Mouse (Mus musculus): ENCODE measurements around the gene Spen. TPM values are rescaled to one million over a fixed set of nuclear protein-coding genes. Genes with fewer than 3 reads are reported as not detected.

Spen gene
- total RNA-seq, 2 experiments from 2014 or later = 27.0 to 28.6 TPM

DNA sequence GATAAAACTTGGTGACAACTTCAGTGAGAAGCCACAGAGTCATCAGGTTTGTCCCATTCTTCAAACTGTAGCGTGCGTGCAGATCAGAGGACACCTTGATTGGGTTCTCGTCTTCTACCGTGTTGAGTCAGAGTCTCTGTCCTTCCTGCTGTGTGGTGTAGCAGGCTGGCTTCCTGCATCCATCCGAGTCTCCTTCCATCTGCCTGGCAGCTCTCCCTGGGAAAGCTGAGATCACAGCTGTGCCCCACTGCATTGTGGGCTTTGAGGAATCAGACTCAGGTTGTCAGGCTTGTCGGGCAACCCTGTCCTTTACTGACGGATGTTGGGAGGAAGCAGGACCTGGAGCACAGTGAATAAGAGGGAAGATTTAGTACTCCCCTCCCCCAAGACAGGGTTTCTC, 92.2 kb downstream of the Spen start:
- no peak for DNase-seq

DNA sequence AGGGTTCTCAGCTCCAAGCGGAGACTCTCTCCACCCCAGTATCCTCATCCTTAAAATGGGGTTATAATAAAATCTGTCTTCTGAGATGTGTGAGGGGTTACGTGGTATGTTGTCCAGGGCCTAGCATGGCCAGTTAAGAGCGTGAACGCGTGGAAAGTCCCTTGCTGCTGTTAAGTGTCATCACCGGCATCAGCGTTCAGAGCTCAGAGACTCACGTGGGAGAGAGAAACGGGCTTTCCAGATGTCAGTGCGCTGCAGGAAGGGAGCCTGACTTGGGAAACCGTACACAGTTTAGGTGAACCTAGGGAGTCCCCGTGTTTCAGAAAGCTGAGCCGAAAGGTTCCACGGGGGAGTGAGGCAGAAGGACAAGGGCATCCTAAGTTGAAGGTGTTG, 93.1 kb downstream of the Spen start:
- DNase-seq = no peak

DNA sequence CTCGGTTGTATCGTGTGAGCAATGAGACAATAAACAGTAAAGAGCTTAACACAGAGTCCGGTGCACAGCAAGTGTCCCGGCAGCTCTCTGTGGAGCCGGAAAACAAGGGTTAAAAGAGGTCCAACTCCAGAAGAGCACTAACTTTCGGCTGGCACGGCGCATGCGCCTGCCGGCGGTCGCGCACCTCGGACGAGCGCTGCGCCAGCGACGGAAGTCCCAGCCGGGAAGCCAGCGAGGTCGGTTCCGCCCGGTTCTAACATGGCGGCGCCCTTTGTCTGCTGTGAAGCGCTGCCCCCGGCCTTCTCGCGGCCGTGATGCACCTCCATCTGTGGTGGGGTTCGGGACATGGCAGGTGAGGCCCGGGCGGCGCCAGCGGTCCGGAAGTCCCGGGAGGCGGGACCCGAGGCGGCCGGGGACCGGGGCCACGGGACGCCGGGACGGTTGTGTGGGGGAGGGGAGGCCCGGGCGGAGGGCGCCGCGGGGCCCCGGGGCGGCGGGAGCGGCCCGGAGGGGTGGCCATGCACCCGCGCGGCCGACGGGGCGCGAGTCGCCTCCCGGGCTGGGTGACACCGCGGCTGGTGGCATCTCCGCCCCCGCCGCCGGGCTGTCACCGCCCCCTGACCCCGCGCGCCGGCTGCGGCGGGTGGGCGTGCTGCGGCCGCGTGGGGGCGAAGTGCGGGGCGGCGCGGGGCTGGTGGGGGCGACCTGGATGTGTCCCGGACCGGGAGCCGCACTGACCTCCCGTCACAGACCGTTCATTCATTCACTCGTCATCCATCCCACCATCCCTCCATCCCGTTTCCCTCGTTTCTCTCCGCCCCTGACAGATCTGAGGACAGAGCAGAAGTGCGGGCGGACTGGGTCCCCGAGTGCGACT, 93.7 kb downstream of the Spen start, which contains the start of gene Zbtb17:
Zbtb17 (plus strand) TSS at position 204 of the 877 bp plus-strand sequence.
- peak; percentile 92 to 93 for DNase-seq

DNA sequence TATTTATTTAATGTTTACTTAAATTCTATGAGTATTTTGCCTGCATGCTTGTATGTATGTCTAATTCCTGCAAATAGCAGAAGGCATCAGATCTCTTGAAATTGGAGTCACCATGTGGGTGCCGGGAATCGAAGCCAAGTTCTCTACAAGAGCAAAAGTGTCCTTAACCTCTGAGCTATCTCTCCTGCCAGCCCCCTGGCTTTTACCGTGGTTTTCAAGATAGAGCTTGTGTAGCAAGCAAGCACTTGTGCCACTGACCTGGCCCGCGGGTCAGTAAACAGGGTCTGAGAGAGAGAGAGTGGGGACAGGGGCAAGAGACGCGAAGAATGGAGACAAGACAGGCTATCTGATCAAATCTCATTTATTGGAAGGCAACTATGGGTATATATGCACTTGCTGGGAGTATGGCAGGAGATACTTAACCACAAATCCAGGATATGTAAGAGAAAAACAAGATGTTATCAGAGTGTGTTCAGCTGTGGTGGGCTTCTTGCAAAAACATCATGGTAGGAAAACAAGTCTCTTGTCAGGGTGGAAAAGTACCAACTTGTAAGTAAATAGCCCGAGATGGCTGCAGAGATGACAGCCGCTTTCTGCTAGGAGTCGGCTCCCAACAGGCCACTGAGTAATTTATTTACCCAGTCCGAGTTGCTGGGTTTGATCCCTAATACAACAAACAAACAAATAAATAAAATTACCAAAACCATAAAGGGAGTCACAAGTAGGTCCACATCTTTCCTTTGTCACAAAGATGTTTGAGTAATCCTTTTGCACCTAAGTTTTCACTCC, 94.6 kb downstream of the Spen start:
- DNase-seq = no peak

DNA sequence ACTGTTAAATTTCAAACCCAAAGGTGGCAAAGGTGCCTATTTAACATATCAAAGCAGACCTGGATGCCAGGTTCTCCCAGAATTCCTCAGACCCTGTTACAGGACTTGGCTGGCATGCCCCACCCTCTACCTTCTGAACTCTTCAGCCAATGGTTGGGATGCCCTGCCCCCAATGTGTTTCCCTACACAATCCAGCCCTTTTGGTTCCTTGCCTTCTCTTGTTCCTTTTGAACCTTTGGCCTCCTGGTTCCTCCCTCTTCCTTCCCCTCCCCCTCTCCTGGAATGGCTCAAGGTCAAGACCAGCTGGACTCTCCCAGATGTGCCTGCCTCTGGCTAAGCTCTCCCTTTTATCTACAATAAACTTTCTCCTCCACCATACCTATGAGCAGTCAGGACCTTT, 97.5 kb downstream of the Spen start:
- DNase-seq = no peak

DNA sequence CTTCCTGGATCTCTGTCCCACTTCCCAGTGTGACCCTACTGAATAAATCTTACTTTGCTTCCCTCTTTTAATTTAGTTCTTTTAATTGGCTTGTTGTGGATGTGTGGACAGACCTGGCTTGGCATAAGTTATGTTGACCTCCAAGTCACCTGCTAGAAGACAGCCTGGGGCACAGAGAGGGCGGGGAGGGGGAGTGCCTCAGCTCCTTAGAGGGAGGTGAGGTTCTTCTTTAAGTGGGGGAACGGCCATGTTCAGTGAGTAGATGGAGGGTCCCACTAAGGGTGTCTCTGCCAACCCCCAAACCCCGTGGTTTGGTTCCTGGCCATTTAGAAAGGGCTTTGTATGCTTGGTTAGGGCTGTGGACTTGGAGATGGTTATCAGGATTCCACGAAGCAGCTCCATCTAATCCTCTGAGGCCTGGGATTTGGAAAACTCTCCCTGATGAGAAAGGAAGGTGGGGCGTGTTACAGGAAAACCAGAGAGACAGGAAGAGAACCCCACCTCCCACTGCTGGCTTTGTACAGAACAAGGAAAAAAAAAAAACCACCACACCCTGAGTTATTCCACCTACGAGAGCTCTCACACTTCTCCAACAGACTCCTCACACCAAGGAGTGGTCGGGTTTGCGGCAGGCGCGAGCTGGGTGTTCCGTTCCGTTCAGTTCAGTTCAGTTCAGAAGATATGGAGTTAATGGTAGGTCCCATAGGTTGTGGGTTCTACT, 99.2 kb downstream of the Spen start:
- peak in 1 of 2 experiments; percentile 63 for DNase-seq

DNA sequence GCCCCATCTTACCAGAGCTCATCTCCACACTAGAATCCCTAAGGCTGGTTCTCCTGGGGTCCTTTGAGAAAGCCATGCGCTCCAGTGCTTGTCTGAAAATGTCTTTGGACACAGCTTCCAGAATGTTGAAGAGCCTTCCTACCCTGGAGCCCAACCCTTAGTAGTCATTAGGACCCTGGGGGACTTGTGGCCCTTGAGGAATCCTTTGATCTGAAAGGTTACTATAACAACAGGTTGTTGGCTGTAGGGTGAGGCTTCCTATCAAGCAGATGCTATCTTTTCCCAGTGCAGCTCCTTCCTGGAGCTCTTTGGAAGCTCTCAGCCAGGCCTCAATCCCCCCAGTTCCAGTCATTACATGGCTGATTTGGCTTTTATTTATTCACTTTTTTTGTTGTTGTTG, 102.4 kb downstream of the Spen start, which contains the start of gene Srarp:
Srarp (minus strand) TSS at position 132 of the 400 bp plus-strand sequence.
- peak in 1 of 2 experiments; percentile 43 for DNase-seq

DNA sequence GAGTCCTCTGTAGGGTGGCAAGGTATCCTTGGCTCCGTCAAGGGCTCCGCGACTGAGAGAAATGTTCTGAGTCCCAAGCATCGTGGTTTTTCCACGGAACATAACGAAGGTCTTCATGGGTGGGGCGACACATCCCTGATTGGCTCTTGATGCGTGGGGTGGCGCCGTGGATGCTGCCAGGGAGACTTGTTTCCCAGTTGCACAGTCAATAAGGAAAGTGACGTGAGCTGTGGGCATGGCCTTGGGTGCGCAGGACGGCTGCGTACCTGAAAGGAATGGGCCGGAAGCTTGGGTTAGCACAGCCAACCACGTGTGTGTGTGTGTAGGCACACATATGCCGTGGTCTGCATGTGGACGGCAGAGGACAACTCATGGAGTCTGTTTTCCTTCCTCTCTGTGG, 105.2 kb downstream of the Spen start:
- no peak for DNase-seq

DNA sequence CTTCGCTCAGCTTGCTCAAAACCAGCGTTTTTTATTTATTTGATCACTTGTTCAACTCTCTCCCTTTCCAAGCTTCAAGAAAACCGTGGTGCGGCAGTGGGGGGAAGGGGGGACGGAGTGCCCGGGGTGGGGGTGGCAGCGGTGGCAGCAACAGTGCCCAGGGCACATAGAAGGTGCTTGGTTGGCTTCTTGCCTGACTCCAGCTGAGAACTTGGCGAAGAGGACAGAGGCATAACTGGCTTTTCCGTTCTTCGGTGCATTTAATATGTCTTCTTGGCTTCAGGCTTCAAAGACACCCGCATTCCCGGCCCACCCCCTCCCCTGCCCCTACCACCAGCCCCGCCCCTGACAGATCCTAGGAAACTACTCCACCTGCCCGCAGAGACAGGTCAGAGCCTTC, 105.7 kb downstream of the Spen start:
- DNase-seq = no peak

DNA sequence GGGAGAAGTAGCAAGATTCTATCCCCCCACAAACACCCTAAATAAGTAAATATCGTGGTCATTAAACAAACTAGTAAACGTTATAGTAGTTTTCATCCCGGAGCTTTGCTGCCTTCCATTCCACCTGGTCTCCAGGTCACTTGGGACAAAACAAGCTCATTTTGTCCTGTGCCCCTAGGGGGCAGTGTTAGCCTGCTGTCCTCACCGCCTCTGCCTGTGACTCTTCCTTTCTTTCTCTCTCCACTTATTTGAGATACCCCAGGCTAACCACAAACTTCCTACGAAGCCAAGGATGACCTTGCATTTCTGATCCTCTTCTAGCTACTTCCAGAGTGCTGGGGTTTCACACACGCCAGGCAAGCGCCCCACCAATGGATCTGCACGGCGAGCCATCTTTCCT, 107.4 kb downstream of the Spen start:
- DNase-seq = peak; percentile 75 to 88

DNA sequence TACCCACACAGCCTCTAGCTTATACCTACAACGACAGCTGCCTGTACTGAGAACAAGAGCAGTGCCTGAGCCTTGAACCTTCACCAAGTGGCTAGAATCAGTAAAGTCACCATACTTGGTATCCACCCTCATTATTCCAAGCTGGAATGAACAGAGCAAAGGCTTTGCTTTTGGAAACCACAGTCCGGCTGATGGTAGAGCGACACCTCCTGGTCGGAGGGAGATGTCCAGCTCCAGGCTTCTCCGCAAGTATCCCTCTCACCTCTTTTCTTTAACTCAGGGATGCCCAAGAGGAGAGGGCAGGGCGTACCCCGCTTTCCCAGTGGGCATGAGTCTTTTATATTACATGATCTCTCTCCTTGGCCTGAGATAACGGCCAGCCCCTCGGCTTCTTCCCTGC, 108.5 kb downstream of the Spen start:
- peak in 1 of 2 experiments; percentile 61 for DNase-seq

DNA sequence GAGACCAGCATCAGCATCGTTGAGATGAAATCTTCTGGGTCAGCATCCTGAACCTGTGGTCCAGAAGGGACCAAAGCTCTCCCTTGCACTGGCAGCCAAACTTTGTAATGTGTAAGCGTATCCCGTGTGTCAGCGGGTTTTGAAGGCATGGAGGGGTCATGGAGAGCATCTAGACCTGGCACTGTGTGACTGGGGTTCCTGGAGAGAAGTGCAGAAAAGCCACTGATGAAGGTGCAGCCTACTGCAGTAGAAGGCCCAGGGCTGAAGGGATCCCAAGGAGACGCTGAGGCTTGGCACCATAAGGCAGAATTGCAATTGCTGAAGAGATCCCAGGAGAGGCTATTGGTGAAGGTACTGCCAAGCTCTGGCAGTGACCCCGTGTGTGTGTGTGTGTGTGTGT, 109.0 kb downstream of the Spen start:
- no peak for DNase-seq

DNA sequence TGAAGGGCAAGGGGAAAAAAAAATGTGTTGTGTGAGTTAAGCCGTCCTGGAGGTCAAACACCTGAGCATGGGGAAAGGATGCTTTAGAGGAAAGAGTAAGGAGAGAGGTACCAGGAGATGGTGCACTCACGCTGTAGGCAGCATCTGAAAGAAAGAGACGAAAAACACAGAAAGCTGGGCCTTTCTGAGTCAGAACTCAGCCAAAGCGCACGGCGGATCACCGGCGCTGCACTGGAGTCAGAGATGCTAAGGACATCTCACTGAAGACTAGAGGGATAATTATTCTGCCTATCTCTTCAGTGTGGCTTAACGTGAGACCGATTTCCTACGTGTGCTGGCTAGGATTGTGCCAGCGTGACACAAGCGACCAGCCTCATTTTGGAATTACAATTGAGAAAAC, 110.5 kb downstream of the Spen start:
- DNase-seq = no peak

DNA sequence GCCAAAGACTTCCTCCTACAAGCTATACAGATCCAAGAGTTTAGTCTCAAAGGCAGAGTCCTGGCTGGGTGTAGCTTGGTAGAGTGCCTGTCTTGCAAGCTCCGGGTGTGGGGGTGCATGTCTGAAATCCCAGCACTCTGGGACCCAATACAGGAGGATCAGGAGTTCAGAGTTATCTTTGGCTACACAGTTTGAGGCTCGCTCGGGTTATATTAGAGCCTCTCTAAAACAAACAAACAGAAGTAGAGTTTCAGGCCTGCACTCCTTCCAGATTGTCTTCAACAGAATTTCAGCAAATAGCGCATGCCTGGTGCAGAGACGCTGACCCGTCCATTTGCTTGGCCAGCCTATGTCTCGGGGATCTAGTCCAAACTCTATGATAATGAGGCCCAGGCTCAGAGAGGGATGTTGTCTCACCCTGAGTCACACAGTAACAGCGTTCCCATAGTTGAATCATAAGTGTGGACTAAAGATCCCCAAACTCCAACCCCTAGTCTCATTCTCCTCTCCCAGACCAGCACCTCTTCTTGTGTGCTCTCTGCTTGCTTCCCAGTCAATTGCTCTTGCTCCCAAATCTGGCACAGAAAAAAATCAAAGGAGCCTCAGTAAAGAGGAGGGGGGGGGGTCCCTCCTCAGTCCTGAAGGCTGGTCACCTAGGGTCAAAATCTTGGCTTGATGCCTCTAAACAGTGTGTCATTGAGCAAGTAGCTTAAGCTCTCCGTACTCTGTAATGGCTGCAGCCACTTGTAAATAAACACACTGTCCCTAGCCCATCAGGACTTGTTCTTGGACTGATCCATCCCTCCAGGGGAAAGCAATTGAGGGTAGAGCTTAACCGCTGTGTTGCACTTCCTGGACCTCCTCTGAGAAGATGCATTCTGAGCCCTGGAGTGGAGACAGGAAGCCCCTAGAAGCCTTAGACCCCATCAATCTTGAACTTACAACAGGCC, 111.3 kb downstream of the Spen start:
- DNase-seq = peak; percentile 55 to 59

DNA sequence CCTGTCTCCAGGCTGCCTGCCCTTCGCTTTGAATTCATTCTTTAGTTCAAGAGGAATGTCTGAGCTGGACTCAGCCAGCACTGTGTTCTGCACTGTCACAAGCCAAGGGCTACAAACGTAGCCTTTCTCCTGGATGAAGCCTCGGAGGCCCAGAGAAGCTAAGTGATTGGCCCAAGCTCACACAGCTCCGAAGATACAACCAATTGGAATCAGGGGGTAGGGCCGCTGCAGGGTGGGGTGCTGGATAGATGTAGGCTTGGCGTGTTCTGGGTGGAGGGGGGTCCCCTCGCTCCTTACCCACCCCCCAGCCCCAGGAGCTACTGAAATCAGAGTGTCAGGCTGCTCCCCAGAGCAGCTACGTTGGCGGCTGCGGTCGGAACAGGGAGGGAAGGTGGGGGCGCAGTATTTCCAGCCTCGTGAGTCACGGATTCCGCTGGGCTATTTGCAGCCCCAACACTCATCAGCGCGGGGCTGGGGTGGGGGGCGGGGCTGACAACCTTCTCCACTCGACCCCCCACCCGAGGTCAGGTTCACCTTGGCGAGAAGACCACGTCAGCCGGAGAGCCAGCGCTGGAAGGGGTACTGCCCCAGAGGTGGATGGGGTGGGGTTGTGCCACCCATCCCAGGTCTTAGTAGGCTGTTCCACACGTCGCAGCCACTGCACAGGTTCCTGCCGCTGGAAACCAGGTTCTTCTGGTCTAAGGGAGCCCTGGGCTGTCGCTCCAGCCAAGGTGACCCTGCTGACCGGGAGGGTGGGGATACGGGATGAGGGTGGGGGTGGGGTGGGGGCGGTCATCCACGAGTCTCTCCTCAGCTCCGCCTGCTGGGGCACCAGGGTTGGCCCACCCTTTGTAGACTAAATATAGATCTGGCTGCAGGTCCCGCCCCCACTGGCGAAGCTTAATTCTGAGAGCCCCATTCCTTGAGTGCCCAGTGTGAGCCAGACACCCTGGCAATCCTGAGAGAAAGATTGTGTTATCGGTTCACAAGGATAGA, 112.6 kb downstream of the Spen start:
- peak; percentile 82 to 84 for DNase-seq

DNA sequence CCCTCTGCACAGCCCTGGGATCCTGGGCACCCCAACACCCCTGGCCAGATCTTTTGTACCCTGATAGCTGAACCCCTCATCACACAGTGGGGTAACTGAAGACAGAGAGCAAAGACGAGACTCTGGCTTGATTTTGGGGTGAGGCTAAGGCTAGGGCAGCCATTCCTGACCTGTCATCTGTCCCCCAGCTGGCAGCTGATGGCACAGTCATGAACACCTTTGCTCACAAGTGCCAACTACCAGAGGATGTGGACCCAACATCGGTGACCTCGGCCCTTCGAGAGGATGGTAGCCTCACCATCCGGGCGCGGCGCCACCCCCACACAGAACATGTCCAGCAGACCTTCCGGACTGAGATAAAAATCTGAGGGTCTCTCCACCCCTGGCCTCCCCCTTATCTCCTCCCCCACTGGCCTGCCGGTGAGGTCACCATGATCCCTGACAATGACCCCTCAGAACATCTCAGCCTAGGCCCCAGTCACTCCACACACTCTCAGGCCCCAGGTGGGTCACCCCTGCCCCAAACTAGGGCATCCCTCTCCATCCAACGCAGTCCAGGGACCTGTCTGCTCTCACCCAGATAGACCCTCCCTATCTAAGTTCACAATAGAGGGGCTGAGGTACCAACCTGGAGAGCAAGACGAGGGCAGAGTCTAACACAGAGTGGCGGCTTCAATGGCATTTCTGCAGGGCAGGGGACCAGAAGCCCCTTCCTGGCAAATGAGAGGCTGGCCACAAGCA, 114.5 kb downstream of the Spen start:
- peak in 1 of 2 experiments; percentile 33 for DNase-seq

DNA sequence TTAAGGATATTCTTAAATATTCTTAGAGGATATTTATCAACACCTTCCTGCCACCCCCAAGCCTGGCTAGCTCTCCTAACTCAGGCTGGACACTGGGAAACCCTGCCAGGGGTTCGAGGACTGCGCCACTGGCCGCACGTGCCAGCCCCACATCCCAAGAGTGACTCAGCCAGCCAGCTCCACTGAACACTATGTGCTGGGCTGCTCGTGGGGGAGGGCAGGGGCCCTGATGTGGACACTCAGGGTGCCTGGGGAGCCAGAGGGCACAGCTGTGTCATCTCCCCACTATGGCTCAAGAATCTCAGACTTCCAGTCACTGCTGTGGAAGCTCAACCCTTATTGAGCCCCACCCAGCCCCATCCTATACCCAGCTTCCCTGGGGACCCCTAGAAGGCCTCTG, 115.1 kb downstream of the Spen start:
- peak; percentile 68 to 69 for DNase-seq

DNA sequence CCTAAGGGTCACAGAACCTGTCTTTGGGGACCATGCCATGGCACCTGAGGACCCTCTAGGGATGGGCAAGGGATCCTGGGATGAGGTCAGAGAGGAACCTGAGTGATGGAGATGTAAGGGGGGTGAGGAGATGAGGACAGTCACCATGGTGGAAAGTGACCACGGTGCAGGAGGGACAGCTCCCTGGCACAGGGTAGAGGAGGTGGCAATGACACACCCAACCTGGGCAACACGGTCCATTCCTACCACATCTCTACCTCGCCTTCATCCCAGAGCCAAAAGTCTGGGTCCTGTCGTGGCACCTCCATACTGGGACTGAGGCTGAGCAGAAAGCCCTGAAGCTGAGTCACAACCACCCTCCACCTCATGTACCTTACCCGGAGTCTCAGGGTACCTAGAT, 115.6 kb downstream of the Spen start:
- peak in 1 of 2 experiments; percentile 49 for DNase-seq

DNA sequence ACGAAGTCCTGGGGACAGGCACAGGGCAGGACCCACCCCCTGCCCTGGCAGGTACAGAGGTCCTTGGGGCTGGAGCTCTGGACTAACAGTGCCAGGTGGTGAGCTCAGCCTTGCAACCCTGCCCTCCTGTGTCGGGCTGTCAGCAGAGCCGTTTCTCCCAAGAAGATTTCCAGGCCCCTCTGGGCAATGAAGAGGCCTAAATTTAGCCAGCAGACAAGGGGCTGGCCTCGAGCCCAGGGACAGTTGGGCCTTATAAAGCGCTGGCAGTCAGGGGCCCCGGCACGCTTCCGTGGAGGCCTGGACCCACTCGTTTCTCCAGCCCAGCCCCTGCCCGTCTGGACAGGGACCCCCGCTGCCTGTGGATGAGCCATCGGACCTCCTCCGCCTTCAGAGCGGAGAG, 117.0 kb downstream of the Spen start:
- peak; percentile 88 to 90 for DNase-seq

All from heart, adult 18-20 months (tissue).